Mouse (Mus musculus) Patski (cell line): ENCODE results near the gene Flii. TPM values are rescaled to one million over a fixed set of nuclear protein-coding genes. Genes with fewer than 3 reads are reported as not detected.

ENCODE experiments used
- ATAC-seq: fragments of 100-300 bp; one replicate; pipeline ENCODE4 v1.8.0; 2021
- CTCF ChIA-PET: fragments of 350-600 bp; sonication (Branson Sonifier 250); formaldehyde crosslinking; loops from one replicate; lab custom pipeline; 2022; ENCODE audit warnings: inconsistent platforms; lab: Charles Lee
- POLR2A ChIA-PET: fragments of 350-600 bp; sonication (Branson Sonifier 250); formaldehyde crosslinking; loops from one replicate; lab custom pipeline; 2022; ENCODE audit warnings: antibody characterized with exemption, inconsistent platforms; lab: Charles Lee
- DNase-seq: peaks from one replicate; pipeline ENCODE4 v3.0.0-alpha.2; 2011; ENCODE audit warnings: low read depth, low spot score
- H3K27me3 ChIP-seq: fragments of 371-371 bp; one replicate; pipeline ENCODE4 v1.5.1; 2021
- CTCF ChIP-seq: fragments of 100-300 bp; IDR thresholded peaks from one replicate; pipeline ENCODE4 v1.5.1; 2021
- in situ Hi-C: fragments of 300-500 bp; cut with MboI; formaldehyde crosslinking; loops from 3 replicates; pipeline ENCODE4 v1.11.1; 2018; ENCODE audit warnings: low pct_unique_long_range_greater_than_20kb, mixed read lengths
- polyA plus RNA-seq: library from polyadenylated mRNA; unstranded; gene quantifications from one replicate; pipeline ENCODE4 v1.2.3, GENCODE M21; 2021

The Flii gene
- polyA plus RNA-seq, 1 experiment from 2014 or later, result 118 TPM

DNA sequence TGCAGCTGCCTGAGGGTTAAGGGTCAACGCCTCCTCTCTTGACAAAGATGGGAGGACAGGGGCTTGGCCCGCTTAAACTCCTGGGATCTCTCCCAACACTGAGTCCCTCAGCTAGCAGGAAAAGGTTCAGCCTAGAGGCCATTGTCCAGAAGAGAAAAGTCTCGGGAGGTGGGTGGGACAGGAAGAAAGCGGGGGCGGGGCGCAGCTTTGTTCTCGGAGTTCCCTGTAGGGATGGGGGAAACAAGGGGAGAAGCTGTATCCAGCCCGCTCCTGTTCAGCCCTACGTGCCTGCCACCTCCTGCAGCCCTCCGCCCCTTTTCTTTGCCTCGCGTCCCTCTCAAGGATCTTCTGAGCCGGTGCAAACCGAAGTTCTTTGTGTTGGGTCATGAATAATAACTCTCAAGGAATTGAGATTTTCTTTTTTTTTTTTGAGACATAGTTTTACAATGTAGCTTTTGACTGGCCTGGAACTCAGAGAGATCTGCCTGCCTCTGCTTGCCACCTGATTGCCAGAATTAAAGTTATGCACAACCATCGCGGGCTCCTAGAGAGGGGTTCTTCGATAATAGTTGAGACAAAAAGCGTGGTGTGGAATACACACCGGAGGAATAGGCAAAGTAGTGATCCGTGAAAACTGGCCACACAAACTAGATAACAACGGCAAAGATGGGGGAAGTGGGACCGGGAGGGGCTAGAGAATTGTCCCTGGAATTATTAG lies 28.1 kb downstream of the Flii start:
- POLR2A ChIA-PET, result interaction anchor here (0.6 to 1.2 kb wide), 4 partner anchors 9 to 161 kb away, joined by 3 read pairs; no protein-coding TSS in a partner anchor
- no peak for DNase-seq
- ATAC-seq, result no peak
- H3K27me3 ChIP-seq, result no peaks in the 10 kb centered on the region
- TF ChIP-seq CTCF, result no peak
- in situ Hi-C loops, result loop anchor here (5.0 kb wide), 1 partner anchor 78 kb away; the partner anchor contains the start of genes Smcr8 and Top3a
- CTCF ChIA-PET, result interaction anchor here (1.0 to 1.8 kb wide), 3 partner anchors 29 to 180 kb away, joined by 3 to 5 read pairs (median 3); partner anchors contain the start of genes Mief2 and Tmem11

DNA sequence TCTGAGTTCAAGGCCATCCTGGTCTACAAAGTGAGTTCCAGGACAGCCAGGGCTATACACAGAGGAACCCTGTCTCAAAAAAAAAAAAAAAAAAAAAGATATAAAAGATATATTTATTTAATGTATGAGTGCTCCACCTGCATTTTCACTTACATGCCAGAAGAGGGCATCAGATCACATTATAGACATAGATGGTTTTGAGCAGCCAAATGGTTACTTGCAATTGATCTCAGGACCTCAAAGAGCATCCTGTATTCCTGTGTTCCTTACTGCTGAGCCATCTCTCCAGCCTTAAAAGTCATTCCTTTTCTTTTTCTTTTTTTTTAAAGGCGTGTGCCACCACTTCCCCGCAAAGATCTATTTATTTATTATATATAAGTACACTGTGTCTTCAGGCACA lies 29.5 kb downstream of the Flii start:
- ATAC-seq, result no peak
- ChIA-PET POLR2A (no interaction called here), CTCF (no interaction called here)
- no peak for DNase-seq
- no peaks in the 10 kb centered on the region for H3K27me3 ChIP-seq
- TF ChIP-seq CTCF, result no peak
- in situ Hi-C loops, result loop anchor here (5.0 kb wide), 1 partner anchor 80 kb away; the partner anchor contains the start of genes Smcr8 and Top3a

DNA sequence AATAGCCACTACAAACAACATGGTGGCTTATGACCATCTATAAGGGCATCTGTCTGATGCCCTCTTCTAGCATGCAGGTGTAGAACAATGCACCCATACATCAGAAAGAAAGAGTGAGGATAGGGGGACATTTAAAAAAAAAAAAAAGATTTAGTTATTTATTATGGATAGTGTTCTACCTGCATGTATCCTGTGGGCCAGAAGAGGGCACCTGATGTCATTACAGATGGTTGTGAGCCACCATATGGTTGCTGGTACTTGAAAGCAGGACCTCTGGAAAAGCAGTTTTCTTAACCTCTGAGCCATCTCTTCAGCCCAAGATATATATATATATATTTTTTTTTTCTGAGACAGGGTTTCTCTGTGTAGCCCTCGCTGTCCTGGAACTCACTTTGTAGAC lies 30.9 kb downstream of the Flii start:
- TF ChIP-seq CTCF, result no peak
- POLR2A ChIA-PET, result no interaction called here
- H3K27me3 ChIP-seq, result no peaks in the 10 kb centered on the region
- in situ Hi-C loops, result loop anchor here (5.0 kb wide), 1 partner anchor 81 kb away; the partner anchor contains the start of genes Smcr8 and Top3a
- CTCF ChIA-PET, result no interaction called here
- ATAC-seq (no peak), DNase-seq (no peak)

Other genes starting within 250 kb of the Flii start
- 76.8 TPM for gene Alkbh5, start 190.9 kb downstream of the Flii start, polyA plus RNA-seq
- gene Llgl1, start 27.5 kb downstream of the Flii start, polyA plus RNA-seq, result 54.0 TPM
- 21.7 TPM for gene Mief2, start 1.1 kb upstream of the Flii start, polyA plus RNA-seq
- gene Top3a, start 50.1 kb upstream of the Flii start, polyA plus RNA-seq, result 11.2 TPM
- gene Smcr8, start 50.3 kb upstream of the Flii start, polyA plus RNA-seq, result 19.9 TPM
- 25.0 TPM for gene Shmt1, start 84.5 kb upstream of the Flii start, polyA plus RNA-seq
- gene Dhrs7b, start 103.4 kb upstream of the Flii start, polyA plus RNA-seq, result 30.8 TPM
- gene Tmem11, start 152.0 kb upstream of the Flii start, polyA plus RNA-seq, result 47.5 TPM
- 23.1 TPM for gene Natd1, start 187.5 kb upstream of the Flii start, polyA plus RNA-seq
- gene Map2k3, start 204.8 kb upstream of the Flii start, polyA plus RNA-seq, result 54.6 TPM